Mouse (Mus musculus) urinary bladder, adult 2 months (tissue): Measurements from ENCODE around the gene Arcn1. TPM values are rescaled to one million over a fixed set of nuclear protein-coding genes. Genes with fewer than 3 reads are reported as not detected.

Source experiments
- polyA plus RNA-seq: library from polyadenylated mRNA; depleted of rRNA; stranded (reverse); fragments of >200 nt; gene quantifications from 2 replicates; pipeline ENCODE4 v1.2.3, GENCODE M21; 2012; rRNA removed

Gene Arcn1
- polyA plus RNA-seq, 1 experiment = 64.2 TPM

Other genes starting within 250 kb of the Arcn1 start
- 0.11 and 0.16 TPM in 2 replicates for gene Cxcr5, start 206.0 kb downstream of the Arcn1 start, polyA plus RNA-seq
- 28.2 and 47.5 TPM in 2 replicates for gene Ddx6, start 163.0 kb downstream of the Arcn1 start, polyA plus RNA-seq
- not detected in 2 replicates for gene Treh, start 94.6 kb downstream of the Arcn1 start, polyA plus RNA-seq
- 75.3 and 87.2 TPM in 2 replicates for gene Phldb1, start 32.6 kb downstream of the Arcn1 start, polyA plus RNA-seq
- 82.5 and 94.1 TPM in 2 replicates for gene Ift46, start 63 bp upstream of the Arcn1 start, polyA plus RNA-seq
- gene Tmem25, start 31.5 kb upstream of the Arcn1 start, polyA plus RNA-seq = 6.9 and 8.3 TPM in 2 replicates
- gene Ttc36, start 35.2 kb upstream of the Arcn1 start, polyA plus RNA-seq = 3.5 and 4.1 TPM in 2 replicates
- gene Kmt2a, start 113.5 kb upstream of the Arcn1 start, polyA plus RNA-seq = 11.7 and 16.2 TPM in 2 replicates
- gene Atp5l, start 152.9 kb upstream of the Arcn1 start, polyA plus RNA-seq = 679 and 839 TPM in 2 replicates
- 23.2 and 29.1 TPM in 2 replicates for gene Ube4a, start 197.8 kb upstream of the Arcn1 start, polyA plus RNA-seq
- 1.5 and 1.8 TPM in 2 replicates for gene Cd3g, start 212.6 kb upstream of the Arcn1 start, polyA plus RNA-seq
- gene Cd3d, start 213.9 kb upstream of the Arcn1 start, polyA plus RNA-seq = 0.55 and 0.68 TPM in 2 replicates
- 0.94 and 0.98 TPM in 2 replicates for gene Cd3e, start 241.8 kb upstream of the Arcn1 start, polyA plus RNA-seq